Mouse (Mus musculus) adrenal gland, adult 10 weeks (tissue): ENCODE results near the gene Klrg1. TPM values are rescaled to one million over a fixed set of nuclear protein-coding genes. Genes with fewer than 3 reads are reported as not detected.

Experiments used
- polyA plus RNA-seq: library from polyadenylated mRNA; stranded (reverse); fragments of 350-450 nt; fragmentation: Illumina TruSeq; extraction: RNeasy Lipid Tissue Mini Kit (QIAGEN cat#74804); gene quantifications from one replicate; pipeline ENCODE4 v1.2.3, GENCODE M21; 2014; ENCODE audit warnings: low read depth, low replicate concordance

The Klrg1 gene
- not detected for polyA plus RNA-seq

GRCm38 (mm10) chr6:122282782-122283181 is at the start of gene Klrg1:
Gene Klrg1 (minus strand): TSS chr6:122282882.

GRCm38 (mm10) chr6:122308505-122309393 is 26.1 kb upstream of the Klrg1 start, which contains the start of gene M6pr:
Gene M6pr (plus strand): TSS chr6:122308720.

Other genes starting within 250 kb of the Klrg1 start
- 293 TPM for gene M6pr, start 25.8 kb upstream of the Klrg1 start, polyA plus RNA-seq
- gene Phc1, start 57.7 kb upstream of the Klrg1 start, polyA plus RNA-seq: 3.0 TPM
- 0.23 TPM for gene Rimklb, start 215.9 kb upstream of the Klrg1 start, polyA plus RNA-seq
- gene Mfap5, start 223.0 kb upstream of the Klrg1 start, polyA plus RNA-seq: 18.7 TPM